Mouse (Mus musculus) right cerebral cortex, postnatal 4 days (tissue): Measurements from ENCODE around the gene Hs1bp3.

ENCODE experiments used
- DNase-seq: peaks from one replicate; pipeline ENCODE4 v3.0.0-alpha.2; 2022

Gene Hs1bp3

GRCm38 (mm10) chr12:8305258-8305657 lies 8.0 kb upstream of the Hs1bp3 start:
- no peak for DNase-seq

DNA sequence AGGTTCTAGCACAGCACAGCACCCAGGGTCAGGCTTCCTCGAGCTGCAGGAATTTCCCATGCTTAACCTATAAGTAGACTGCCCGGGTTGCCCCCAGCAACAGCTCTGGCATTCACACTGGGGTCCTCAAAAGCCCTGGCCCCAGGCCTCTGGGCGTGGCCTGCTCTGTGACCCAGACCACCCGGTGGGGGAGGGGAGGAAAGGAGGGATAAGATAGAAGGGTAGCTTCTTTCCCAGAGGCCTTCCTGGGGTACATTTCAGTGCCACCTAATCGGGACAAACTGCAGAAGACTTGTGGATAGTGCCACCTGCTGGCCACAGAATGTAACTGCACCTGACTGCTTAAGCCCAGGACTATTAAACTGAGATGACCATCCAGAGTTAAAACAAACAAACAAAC lies 6.8 kb upstream of the Hs1bp3 start:
- peak; percentile 75 for DNase-seq

DNA sequence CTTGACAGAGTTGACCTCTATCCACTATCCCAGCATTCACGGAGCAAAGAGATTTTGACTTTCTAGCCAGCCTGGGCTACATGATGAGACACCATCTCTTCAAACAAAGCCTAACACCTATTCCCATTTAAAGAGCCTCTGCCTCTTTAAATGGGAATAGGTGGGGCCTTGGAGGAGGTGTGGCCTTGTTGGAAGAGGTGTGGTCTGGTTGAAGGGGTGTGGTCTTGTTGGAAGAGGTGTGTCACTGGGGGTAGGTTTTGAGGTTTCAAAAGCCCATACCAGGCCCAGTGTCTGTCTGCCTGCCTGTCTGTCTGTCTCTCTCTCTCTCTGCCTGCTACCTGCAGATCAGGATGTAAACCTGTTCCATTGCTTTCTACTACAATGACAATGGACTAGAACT lies 6.3 kb upstream of the Hs1bp3 start:
- no peak for DNase-seq

DNA sequence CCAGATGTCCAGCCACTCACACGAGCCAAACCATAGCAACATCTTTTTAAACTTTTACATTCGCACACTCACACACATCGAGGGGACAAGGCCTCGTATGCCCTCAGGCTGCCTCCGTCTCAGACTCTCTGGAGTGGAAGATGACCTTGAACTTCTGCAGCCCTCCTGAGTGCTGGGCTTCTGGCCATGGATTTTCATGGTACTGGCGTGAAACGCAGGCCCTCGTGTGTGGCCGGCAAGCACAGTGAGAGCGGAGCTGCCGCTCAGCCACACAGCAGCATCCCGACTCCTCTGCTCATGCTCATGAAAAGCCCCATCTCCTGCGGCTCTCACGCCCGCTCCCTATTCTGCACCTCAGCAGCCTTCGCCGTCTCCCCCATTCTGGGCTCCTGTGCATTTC lies 2.2 kb upstream of the Hs1bp3 start:
- no peak for DNase-seq

- no peak for DNase-seq
Observed at GRCm38 (mm10) chr12:8312266-8312665, 966 bp upstream of the Hs1bp3 start.

DNA sequence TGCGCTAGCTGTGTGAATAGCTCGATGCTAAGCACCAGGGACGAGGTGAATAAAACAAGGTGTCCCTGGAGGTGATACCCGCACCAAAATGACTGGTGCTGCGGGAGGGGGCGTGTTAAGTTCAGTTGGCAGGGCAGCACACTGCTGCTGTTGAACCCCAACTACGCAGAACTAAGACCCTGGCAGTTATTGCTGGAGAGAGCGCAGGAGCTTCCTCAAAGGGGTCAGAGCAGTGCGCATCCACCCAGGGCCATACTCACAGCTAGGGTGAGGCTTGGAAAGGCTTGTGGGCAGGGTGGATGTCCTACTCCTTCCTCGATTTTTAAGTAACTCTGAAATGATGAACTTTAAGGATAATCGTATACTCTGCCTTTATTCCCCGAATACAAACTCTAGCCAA lies 541 bp downstream of the Hs1bp3 start:
- DNase-seq: no peak

DNA sequence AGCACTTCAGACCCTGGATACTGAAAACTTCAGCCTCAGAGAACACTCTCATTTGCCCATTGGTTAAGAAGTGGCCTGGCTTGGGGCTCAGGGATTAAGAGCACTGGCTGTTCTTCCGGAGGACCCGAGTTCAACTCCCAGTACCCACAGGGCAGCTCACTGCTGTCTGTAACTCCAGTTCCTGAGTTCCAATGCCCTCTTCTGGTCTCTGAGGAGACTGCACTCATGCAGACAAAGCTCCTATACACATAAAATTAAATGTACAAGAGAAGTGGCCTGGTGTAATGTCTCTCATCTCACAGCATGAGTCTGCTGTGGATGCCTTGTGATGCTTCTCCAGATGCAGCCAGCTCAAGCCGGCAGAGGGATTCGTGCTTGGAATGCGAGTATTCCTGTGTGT lies 3.3 kb downstream of the Hs1bp3 start:
- no peak for DNase-seq

DNA sequence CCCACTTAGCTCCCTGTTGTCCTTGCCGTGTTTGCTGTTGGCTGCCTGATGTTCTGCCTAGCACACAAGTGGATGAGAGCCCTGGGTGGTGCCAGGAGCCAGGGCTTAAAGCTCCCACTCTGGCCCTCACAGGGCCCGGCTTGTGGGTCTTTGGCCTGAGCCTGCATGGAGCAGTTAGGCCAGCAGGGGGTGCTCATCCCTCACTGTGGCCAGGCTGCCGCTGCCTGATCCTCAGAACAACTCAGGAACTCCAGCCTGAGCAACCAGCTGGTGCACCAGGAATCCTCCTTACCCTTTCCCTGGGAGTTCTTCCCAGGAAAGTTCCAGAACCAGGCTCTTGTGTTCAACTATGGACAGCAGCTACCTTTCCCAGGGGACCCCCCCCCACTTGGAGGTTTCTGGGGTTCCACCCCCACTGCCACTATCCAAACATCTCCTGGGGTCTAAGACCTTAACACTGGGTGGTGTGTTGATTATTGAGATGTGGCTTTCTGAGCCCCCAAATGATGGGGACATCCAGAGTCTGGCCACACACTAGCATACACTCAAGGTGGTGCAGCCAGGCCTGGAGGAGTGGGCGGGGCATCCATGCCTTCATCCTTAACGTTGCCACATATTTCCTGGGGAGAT lies 7.0 kb downstream of the Hs1bp3 start:
- DNase-seq: peak; percentile 86

GRCm38 (mm10) chr12:8321506-8321905 lies 8.3 kb downstream of the Hs1bp3 start:
- DNase-seq: no peak

- no peak for DNase-seq
Observed at GRCm38 (mm10) chr12:8324086-8324485, 10.9 kb downstream of the Hs1bp3 start.

GRCm38 (mm10) chr12:8325245-8325942 lies 12.2 kb downstream of the Hs1bp3 start:
- no peak for DNase-seq

DNA sequence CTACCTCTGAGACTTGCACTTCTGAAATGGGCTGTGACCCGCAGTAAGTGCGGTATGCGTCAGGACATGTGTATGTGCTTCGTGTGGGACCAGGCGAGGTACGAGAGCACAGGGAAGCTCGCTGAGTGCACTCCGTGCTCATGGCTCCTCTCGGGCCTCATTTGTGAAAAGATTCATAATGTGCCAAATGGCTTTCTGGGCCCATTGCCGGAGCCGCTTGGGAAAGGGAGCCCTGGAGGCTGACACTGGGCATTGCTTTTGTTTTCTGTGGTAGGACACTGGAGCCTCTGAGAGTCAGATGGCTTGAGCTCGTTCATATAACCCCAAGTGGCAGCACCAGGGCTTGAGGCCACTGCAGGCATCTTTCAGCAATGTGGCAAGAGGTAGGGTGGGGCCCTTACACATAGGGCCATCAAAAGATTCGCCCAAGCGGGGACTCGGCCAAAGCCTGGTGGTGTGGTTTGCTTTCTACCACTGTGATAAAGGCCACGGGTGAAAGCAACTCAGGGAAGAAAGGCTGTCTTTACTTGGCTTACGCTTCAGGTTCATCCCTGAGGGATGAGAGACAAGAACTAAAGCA lies 12.8 kb downstream of the Hs1bp3 start:
- no peak for DNase-seq

- DNase-seq: peak; percentile 99
Observed at GRCm38 (mm10) chr12:8326825-8327674, 13.8 kb downstream of the Hs1bp3 start.

- DNase-seq: no peak
Observed at GRCm38 (mm10) chr12:8327675-8328053, 14.4 kb downstream of the Hs1bp3 start.

GRCm38 (mm10) chr12:8329236-8329635 lies 16.0 kb downstream of the Hs1bp3 start:
- DNase-seq: no peak

- no peak for DNase-seq
Observed at GRCm38 (mm10) chr12:8331489-8332173, 18.4 kb downstream of the Hs1bp3 start.

GRCm38 (mm10) chr12:8332174-8332542 lies 18.9 kb downstream of the Hs1bp3 start:
- DNase-seq: no peak

DNA sequence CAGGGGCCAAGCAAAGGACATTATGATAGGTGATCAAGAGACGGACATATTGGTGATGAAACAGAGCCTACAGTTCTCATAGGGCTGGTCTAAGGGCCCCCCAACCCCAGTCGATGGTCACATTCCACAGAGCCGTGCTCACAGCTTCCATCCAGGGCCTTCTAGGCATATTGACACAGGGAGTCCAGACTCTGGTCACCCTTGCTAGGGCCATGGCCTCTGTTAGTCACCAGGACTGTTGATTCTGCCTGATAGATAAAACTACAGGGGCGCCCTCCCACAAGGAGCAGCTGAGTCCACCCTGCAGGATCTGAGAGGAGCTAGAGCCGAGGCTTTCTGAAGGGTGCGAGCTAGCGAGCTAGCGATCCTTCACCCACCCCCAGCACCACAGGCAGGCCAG lies 20.4 kb downstream of the Hs1bp3 start:
- no peak for DNase-seq

GRCm38 (mm10) chr12:8334261-8334660 lies 21.0 kb downstream of the Hs1bp3 start:
- DNase-seq: no peak

DNA sequence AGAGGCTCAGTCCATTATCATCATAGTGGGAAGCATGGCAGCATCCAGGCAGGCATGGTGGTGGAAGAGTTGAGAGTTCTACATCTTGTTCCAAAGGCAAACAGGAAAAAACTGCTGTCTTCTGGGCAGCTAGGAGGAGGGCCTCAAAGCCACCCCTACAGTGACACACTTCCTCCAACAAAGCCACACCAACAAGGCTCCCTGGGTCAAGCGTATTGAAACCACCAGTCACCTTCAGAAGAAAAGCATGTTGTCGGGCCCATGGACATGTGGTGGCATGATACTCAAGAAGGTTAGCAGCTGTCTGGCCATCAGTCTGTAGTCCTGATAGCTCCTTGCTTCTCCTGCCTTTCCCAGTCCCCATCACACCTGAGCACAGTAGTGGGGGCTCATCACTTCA lies 22.3 kb downstream of the Hs1bp3 start:
- no peak for DNase-seq

GRCm38 (mm10) chr12:8336601-8337285 lies 23.5 kb downstream of the Hs1bp3 start:
- no peak for DNase-seq

DNA sequence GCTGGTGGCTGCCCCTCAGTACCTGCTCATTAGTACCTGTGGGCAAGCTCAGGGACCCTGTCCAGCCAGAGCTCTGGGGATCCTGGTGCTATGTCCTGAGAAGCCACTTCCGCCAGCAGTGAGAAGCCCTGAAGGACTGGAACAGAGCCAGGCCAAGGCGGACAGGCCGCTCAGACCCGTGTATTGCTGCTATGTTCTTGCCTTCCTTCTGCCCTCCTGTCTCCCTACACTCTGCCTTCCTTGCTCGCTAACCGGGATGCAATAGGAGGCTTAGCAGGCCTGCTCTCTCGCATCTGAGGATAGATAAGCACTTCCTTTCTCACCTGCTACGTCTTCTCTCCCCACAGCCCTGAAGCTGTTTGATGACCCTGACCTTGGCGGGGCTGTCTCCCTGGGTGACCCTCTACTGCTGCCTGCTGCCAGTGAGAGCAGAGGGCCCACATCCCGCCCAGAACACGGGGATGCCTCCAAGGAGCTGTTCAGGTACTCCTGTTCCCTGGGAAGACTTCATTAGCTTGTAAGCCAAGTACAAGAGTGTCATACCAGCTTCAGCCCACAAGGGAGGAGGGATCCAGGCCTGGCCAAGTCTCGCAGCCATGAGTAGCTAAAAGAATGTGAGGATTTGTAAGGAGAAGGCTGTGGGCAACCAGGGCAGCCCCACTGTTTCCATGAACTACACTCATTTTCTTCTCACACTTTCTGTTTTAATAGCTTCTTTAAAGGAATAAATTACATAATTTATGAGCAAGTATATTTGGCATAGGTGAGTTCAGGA lies 24.2 kb downstream of the Hs1bp3 start:
- no peak for DNase-seq
